Mouse (Mus musculus): ENCODE data around the gene Otud5.

DNA sequence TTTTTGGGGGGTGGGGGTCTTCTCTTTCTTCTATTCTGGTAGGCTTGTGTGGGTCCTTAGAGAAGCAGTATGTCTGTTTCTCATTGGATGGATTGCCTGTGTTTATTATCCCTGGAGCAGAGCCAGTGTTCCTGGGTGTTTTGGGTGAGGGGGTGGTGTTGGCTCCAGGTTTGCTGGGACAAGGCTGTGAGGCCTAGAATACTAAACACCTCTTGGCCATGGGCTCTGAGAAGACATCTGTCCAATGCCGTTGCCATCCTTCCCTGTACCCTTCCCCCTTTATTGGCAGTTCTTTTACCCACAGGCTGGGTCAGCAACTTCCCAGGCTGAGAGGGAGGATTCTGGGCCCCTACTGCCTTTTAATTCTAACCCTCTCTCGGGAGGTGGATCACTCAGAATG, 6.7 kb downstream of the Otud5 start:
- no peak for TF ChIP-seq CTCF (IDR thresholded peaks at IDR 0.05; ENCODE audit: low read depth)
- no peak for TF ChIP-seq EP300 (IDR thresholded peaks at IDR 0.05; ENCODE audit: low read depth)
